Mouse (Mus musculus): ENCODE measurements around the gene Slc9a2.
"Not testable (repeated sequence)": the region's sequence is repeated elsewhere in the genome, so short reads cannot be mapped to it uniquely, and the experiment has no call there.

The Slc9a2 gene

GRCm38 (mm10) chr1:40714950-40715349 lies 34.6 kb downstream of the Slc9a2 start:
- no peak for DNase-seq

- no peak for DNase-seq
Measured at GRCm38 (mm10) chr1:40726051-40726450, 45.7 kb downstream of the Slc9a2 start.

GRCm38 (mm10) chr1:40727404-40727803 lies 47.0 kb downstream of the Slc9a2 start:
- no peak for DNase-seq

- DNase-seq = no peak
Measured at GRCm38 (mm10) chr1:40728636-40729035, 48.3 kb downstream of the Slc9a2 start.

GRCm38 (mm10) chr1:40737671-40738070 lies 57.3 kb downstream of the Slc9a2 start:
- DNase-seq = no peak

GRCm38 (mm10) chr1:40738246-40738645 lies 57.9 kb downstream of the Slc9a2 start:
- not testable (repeated sequence) for DNase-seq

- no peak for DNase-seq
Measured at GRCm38 (mm10) chr1:40740739-40741138, 60.4 kb downstream of the Slc9a2 start.

GRCm38 (mm10) chr1:40746089-40746488 lies 65.7 kb downstream of the Slc9a2 start:
- no peak for DNase-seq

- DNase-seq = no peak
Measured at GRCm38 (mm10) chr1:40759751-40760445, 79.5 kb downstream of the Slc9a2 start.

GRCm38 (mm10) chr1:40764042-40764441 lies 83.7 kb downstream of the Slc9a2 start:
- DNase-seq = no peak

- DNase-seq = no peak
Measured at GRCm38 (mm10) chr1:40764701-40765275, 84.4 kb downstream of the Slc9a2 start.

- no peak for DNase-seq
Measured at GRCm38 (mm10) chr1:40765521-40765920, 85.1 kb downstream of the Slc9a2 start.

GRCm38 (mm10) chr1:40767588-40767987 lies 87.2 kb downstream of the Slc9a2 start:
- DNase-seq = no peak

- no peak for DNase-seq
Measured at GRCm38 (mm10) chr1:40768606-40769005, 88.2 kb downstream of the Slc9a2 start.

GRCm38 (mm10) chr1:40769331-40769894 lies 89.0 kb downstream of the Slc9a2 start:
- DNase-seq = peak; percentile 5

GRCm38 (mm10) chr1:40771196-40771970 lies 91.0 kb downstream of the Slc9a2 start:
- no peak for DNase-seq

- DNase-seq = no peak
Measured at GRCm38 (mm10) chr1:40773234-40773633, 92.9 kb downstream of the Slc9a2 start.

- DNase-seq = no peak
Measured at GRCm38 (mm10) chr1:40774040-40774439, 93.7 kb downstream of the Slc9a2 start.

- DNase-seq = no peak
Measured at GRCm38 (mm10) chr1:40776102-40776501, 95.7 kb downstream of the Slc9a2 start.

GRCm38 (mm10) chr1:40776763-40777162 lies 96.4 kb downstream of the Slc9a2 start:
- DNase-seq = no peak

- no peak for DNase-seq
Measured at GRCm38 (mm10) chr1:40783450-40783849, 103.1 kb downstream of the Slc9a2 start.

- DNase-seq = no peak
Measured at GRCm38 (mm10) chr1:40784306-40784705, 103.9 kb downstream of the Slc9a2 start.

- no peak for DNase-seq
Measured at GRCm38 (mm10) chr1:40785876-40786445, 105.6 kb downstream of the Slc9a2 start.
